Mouse (Mus musculus): ENCODE measurements around the gene Pcsk7. TPM values are rescaled to one million over a fixed set of nuclear protein-coding genes. Genes with fewer than 3 reads are reported as not detected.
A peak's percentile ranks its signal among the peaks of the same experiment; 100 is the strongest.

Pcsk7 gene
- polyA plus RNA-seq, 1 experiment from 2014 or later: 17.5 TPM

DNA sequence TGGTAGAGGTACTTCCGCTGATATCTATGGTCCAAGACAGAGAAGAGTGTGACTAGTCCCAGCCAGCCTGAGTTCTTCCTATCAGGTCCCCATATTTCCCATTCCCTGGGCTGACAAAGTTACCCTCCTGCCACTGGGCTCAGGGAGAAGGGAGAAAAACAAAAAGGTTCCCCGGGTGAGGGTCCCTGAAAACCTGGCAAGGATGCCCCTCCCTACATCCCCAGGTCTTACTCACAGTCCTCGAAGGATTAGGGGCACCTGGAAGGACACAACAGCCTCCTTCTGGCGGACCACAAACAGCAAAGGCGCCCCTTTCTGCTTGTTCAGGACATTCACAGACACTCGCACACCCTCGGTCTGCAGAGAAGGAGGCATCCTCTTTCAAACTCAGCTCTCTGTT is 46.6 kb downstream of the Pcsk7 start:
- H3K9ac ChIP-seq (replicated peaks; ENCODE audit: low read depth, low read length): no peak overlapping the region
- ATAC-seq (ENCODE audit: insufficient number of reproducible peaks, insufficient read depth, low FRiP score, low read depth): no peak
- H3K27ac ChIP-seq (ENCODE audit: low read length): no peak overlapping the region
- no peak overlapping the region for H3K4me2 ChIP-seq (replicated peaks; ENCODE audit: low read depth, low read length)
- no peak overlapping the region for H3K4me3 ChIP-seq (ENCODE audit: low read depth, low read length)
- no peaks in the 10 kb centered on the region for H3K27me3 ChIP-seq (ENCODE audit: control insufficient read depth, insufficient read depth, low read length)
- no peaks in the 10 kb centered on the region for H3K9me3 ChIP-seq (ENCODE audit: control insufficient read depth, low read depth, low read length)
- H3K4me1 ChIP-seq (ENCODE audit: control insufficient read depth, insufficient read depth, low read length): peaks cover 14% of the 10 kb centered on the region
- 80% methylated on average over 7 of the region's 7 CpGs for WGBS
- peaks cover 16% of the 10 kb centered on the region for H3K36me3 ChIP-seq (ENCODE audit: control insufficient read depth, insufficient read depth, low read length)

GRCm38 (mm10) chr9:45953511-45954293 is 47.4 kb downstream of the Pcsk7 start:
- Histone ChIP-seq H3K4me2 (replicated peaks; ENCODE audit: low read depth, low read length) (peak overlapping the region; percentile 85), H3K9ac (replicated peaks; ENCODE audit: low read depth, low read length) (peak overlapping the region; percentile 87), H3K36me3 (ENCODE audit: control insufficient read depth, insufficient read depth, low read length) (peaks cover 10% of the 10 kb centered on the region), H3K4me3 (ENCODE audit: low read depth, low read length) (peak overlapping the region; percentile 70), H3K27ac (ENCODE audit: low read length) (peak overlapping the region; percentile 58; the same call in 1 of the 2 replicates), H3K27me3 (ENCODE audit: control insufficient read depth, insufficient read depth, low read length) (no peaks in the 10 kb centered on the region), H3K9me3 (ENCODE audit: control insufficient read depth, low read depth, low read length) (no peaks in the 10 kb centered on the region), H3K4me1 (ENCODE audit: control insufficient read depth, insufficient read depth, low read length) (peaks cover 14% of the 10 kb centered on the region)
- no peak for ATAC-seq (ENCODE audit: insufficient number of reproducible peaks, insufficient read depth, low FRiP score, low read depth)
- WGBS: 51% methylated on average over 13 of the region's 13 CpGs

GRCm38 (mm10) chr9:45954294-45955106 is 48.2 kb downstream of the Pcsk7 start:
- peaks cover 9% of the 10 kb centered on the region for H3K36me3 ChIP-seq (ENCODE audit: control insufficient read depth, insufficient read depth, low read length)
- H3K4me2 ChIP-seq (replicated peaks; ENCODE audit: low read depth, low read length): peak overlapping the region; percentile 85
- no peaks in the 10 kb centered on the region for H3K27me3 ChIP-seq (ENCODE audit: control insufficient read depth, insufficient read depth, low read length)
- peak overlapping the region; percentile 80; the same call in 1 of the 2 replicates for H3K27ac ChIP-seq (ENCODE audit: low read length)
- peak; percentile 35 for ATAC-seq (ENCODE audit: insufficient number of reproducible peaks, insufficient read depth, low FRiP score, low read depth)
- peaks cover 14% of the 10 kb centered on the region for H3K4me1 ChIP-seq (ENCODE audit: control insufficient read depth, insufficient read depth, low read length)
- H3K9ac ChIP-seq (replicated peaks; ENCODE audit: low read depth, low read length): peak overlapping the region; percentile 87
- under 1% methylated on average over 61 of the region's 63 CpGs for WGBS
- peak overlapping the region; percentile 70 for H3K4me3 ChIP-seq (ENCODE audit: low read depth, low read length)
- no peaks in the 10 kb centered on the region for H3K9me3 ChIP-seq (ENCODE audit: control insufficient read depth, low read depth, low read length)

- Histone ChIP-seq H3K27me3 (ENCODE audit: control insufficient read depth, insufficient read depth, low read length) (no peaks in the 10 kb centered on the region), H3K4me2 (replicated peaks; ENCODE audit: low read depth, low read length) (peak within 1 kb of the TSS; percentile 85), H3K27ac (ENCODE audit: low read length) (peak within 1 kb of the TSS; percentile 80; the same call in 1 of the 2 replicates), H3K9me3 (ENCODE audit: control insufficient read depth, low read depth, low read length) (no peaks in the 10 kb centered on the region), H3K9ac (replicated peaks; ENCODE audit: low read depth, low read length) (peak within 1 kb of the TSS; percentile 87), H3K4me3 (ENCODE audit: low read depth, low read length) (peak within 1 kb of the TSS; percentile 70), H3K36me3 (ENCODE audit: control insufficient read depth, insufficient read depth, low read length) (peaks cover 4% of the 10 kb centered on the region), H3K4me1 (ENCODE audit: control insufficient read depth, insufficient read depth, low read length) (peaks cover 14% of the 10 kb centered on the region)
- under 1% methylated on average over 47 of the region's 48 CpGs for WGBS
- ATAC-seq (ENCODE audit: insufficient number of reproducible peaks, insufficient read depth, low FRiP score, low read depth): peak; percentile 94
These were observed 49.0 kb downstream of the Pcsk7 start, which contains the start of gene Sidt2 for GRCm38 (mm10) chr9:45955107-45955963. Gene Sidt2, minus strand, starts transcription at chr9:45955258.

DNA sequence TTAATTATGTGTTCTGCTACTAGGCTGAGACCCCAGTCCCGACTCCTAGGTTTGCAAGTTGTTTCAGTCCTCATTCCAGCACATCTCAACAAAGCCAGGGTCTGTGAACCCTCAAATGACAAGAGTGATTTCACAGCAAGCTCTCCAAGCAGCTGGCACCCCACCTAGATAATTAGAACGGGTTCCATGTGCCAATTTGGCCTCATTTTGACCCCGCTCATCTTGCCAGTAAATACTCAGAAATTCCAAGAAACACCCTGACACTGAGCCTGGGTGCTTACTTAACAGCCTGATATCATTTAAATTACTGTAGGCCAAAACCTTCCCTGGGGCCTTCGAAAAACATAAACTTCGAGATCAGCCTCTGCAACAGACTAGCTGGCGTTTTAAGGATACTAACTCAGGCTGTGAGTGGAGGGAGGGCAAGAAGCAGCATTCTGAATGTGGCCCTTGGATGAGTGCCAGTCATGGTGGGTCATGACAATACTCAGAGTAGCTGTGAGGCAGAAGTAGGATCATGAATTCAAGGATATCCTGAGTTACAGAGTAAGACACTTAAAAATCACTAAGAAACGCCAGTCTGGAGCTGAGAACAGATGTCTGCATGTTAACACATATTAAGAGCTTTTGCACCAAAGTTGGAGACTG is 51.9 kb downstream of the Pcsk7 start:
- Histone ChIP-seq H3K36me3 (ENCODE audit: control insufficient read depth, insufficient read depth, low read length) (0 out of 2 replicates have a peak, but pooled peaks cover 6% of the 10 kb centered on the region), H3K9me3 (ENCODE audit: control insufficient read depth, low read depth, low read length) (no peaks in the 10 kb centered on the region), H3K4me2 (replicated peaks; ENCODE audit: low read depth, low read length) (no peak overlapping the region), H3K4me1 (ENCODE audit: control insufficient read depth, insufficient read depth, low read length) (peaks cover 14% of the 10 kb centered on the region), H3K9ac (replicated peaks; ENCODE audit: low read depth, low read length) (no peak overlapping the region), H3K27ac (ENCODE audit: low read length) (no peak overlapping the region), H3K4me3 (ENCODE audit: low read depth, low read length) (no peak overlapping the region), H3K27me3 (ENCODE audit: control insufficient read depth, insufficient read depth, low read length) (no peaks in the 10 kb centered on the region)
- 55% methylated on average over 7 of the region's 7 CpGs for WGBS
- ATAC-seq (ENCODE audit: insufficient number of reproducible peaks, insufficient read depth, low FRiP score, low read depth): no peak

- Histone ChIP-seq H3K9ac (replicated peaks; ENCODE audit: low read depth, low read length) (no peak overlapping the region), H3K4me2 (replicated peaks; ENCODE audit: low read depth, low read length) (no peak overlapping the region), H3K4me3 (ENCODE audit: low read depth, low read length) (no peak overlapping the region), H3K27me3 (ENCODE audit: control insufficient read depth, insufficient read depth, low read length) (no peaks in the 10 kb centered on the region), H3K36me3 (ENCODE audit: control insufficient read depth, insufficient read depth, low read length) (peaks cover 13% of the 10 kb centered on the region; the same call in 1 of the 2 replicates), H3K9me3 (ENCODE audit: control insufficient read depth, low read depth, low read length) (no peaks in the 10 kb centered on the region), H3K4me1 (ENCODE audit: control insufficient read depth, insufficient read depth, low read length) (peaks cover 8% of the 10 kb centered on the region), H3K27ac (ENCODE audit: low read length) (no peak overlapping the region)
- 49% methylated on average over 4 of the region's 4 CpGs for WGBS
- no peak for ATAC-seq (ENCODE audit: insufficient number of reproducible peaks, insufficient read depth, low FRiP score, low read depth)
These were observed 52.6 kb downstream of the Pcsk7 start for GRCm38 (mm10) chr9:45958851-45959250.

GRCm38 (mm10) chr9:45959661-45960060 is 53.4 kb downstream of the Pcsk7 start:
- Histone ChIP-seq H3K36me3 (ENCODE audit: control insufficient read depth, insufficient read depth, low read length) (peaks cover 16% of the 10 kb centered on the region; the same call in 1 of the 2 replicates), H3K9me3 (ENCODE audit: control insufficient read depth, low read depth, low read length) (no peaks in the 10 kb centered on the region), H3K4me3 (ENCODE audit: low read depth, low read length) (no peak overlapping the region), H3K9ac (replicated peaks; ENCODE audit: low read depth, low read length) (no peak overlapping the region), H3K27ac (ENCODE audit: low read length) (no peak overlapping the region), H3K4me2 (replicated peaks; ENCODE audit: low read depth, low read length) (no peak overlapping the region), H3K27me3 (ENCODE audit: control insufficient read depth, insufficient read depth, low read length) (no peaks in the 10 kb centered on the region), H3K4me1 (ENCODE audit: control insufficient read depth, insufficient read depth, low read length) (peaks cover 4% of the 10 kb centered on the region; the same call in 1 of the 2 replicates)
- ATAC-seq (ENCODE audit: insufficient number of reproducible peaks, insufficient read depth, low FRiP score, low read depth): no peak
- 76% methylated on average over 7 of the region's 7 CpGs for WGBS

Data from stomach, embryonic 14.5 days (tissue).